Mouse (Mus musculus): ENCODE data around the gene Ins2.

GRCm38 (mm10) chr7:142657821-142658614, 85.2 kb downstream of the Ins2 start:
- no peak for TF ChIP-seq FLI1 (IDR thresholded peaks at IDR 0.05; ENCODE audit: low read length)
- no peak for TF ChIP-seq GATA1 (IDR thresholded peaks at IDR 0.05; ENCODE audit: borderline replicate concordance, low read length)

All from megakaryocyte, embryonic 14.5 days (primary cell).